Mouse (Mus musculus): Measurements from ENCODE around the gene Foxo1.

- no peak for TF ChIP-seq CTCF (IDR thresholded peaks at IDR 0.05; ENCODE audit: borderline replicate concordance, insufficient read depth, low read length)
- no peak for TF ChIP-seq POLR2A (IDR thresholded peaks at IDR 0.05; ENCODE audit: low read depth, low read length)
These were observed 27.1 kb upstream of the Foxo1 start for GRCm38 (mm10) chr3:52241062-52241461.

All from embryonic fibroblast, embryonic 13.5 days (primary cell).